Comparison of ENCODE assay signal across 9 mouse cellular contexts in genomic region chr3:79784362-79784736, GRCm38 (mm10). TPM values are rescaled to one million over a fixed set of nuclear protein-coding genes. Genes with fewer than 3 reads are reported as not detected.
DNase-seq lines count a peak whose midpoint lies in the region; ATAC-seq lines count a peak whose summit lies in the region.
"Had no signal": no experiment of that assay in that cellular context is flagged by ENCODE, and none has a peak within 500 bp of the region (broad histone marks: within the 10 kb centered on the region; RNA-seq: fewer than 3 reads in every experiment).

No protein-coding gene starts in this region.

- peak overlapping the region; percentile 51 for H3K4me3 ChIP-seq in heart, embryonic 10.5 days
- no peak overlapping the region for H3K4me3 ChIP-seq in hindbrain, embryonic 13.5 days
- no peak overlapping the region for H3K4me3 ChIP-seq in midbrain, embryonic 14.5 days (replicated peaks; ENCODE audit: low read depth, low read length)

- peak overlapping the region; percentile 83 for H3K27ac ChIP-seq in heart, embryonic 10.5 days
- H3K27ac ChIP-seq in hindbrain, embryonic 13.5 days: no peak overlapping the region
- no peak overlapping the region for H3K27ac ChIP-seq in midbrain, embryonic 14.5 days (replicated peaks; ENCODE audit: low read depth, low read length)

- 5% methylated on average over 11 of the region's 11 CpGs for WGBS in heart, embryonic 10.5 days
- WGBS in hindbrain, embryonic 13.5 days: 13% methylated on average over 11 of the region's 11 CpGs
- WGBS in midbrain, embryonic 14.5 days: 16% methylated on average over 11 of the region's 11 CpGs

- no peaks in the 10 kb centered on the region for H3K36me3 ChIP-seq in heart, embryonic 10.5 days
- no peaks in the 10 kb centered on the region for H3K36me3 ChIP-seq in hindbrain, embryonic 13.5 days
- H3K36me3 ChIP-seq in midbrain, embryonic 14.5 days (ENCODE audit: control insufficient read depth, insufficient read depth, low read length): no peaks in the 10 kb centered on the region

- H3K4me1 ChIP-seq in heart, embryonic 10.5 days: 0 out of 2 replicates have a peak, but pooled peaks cover 11% of the 10 kb centered on the region
- 0 out of 2 replicates have a peak, but pooled peaks cover 3% of the 10 kb centered on the region for H3K4me1 ChIP-seq in hindbrain, embryonic 13.5 days (replicated peaks)
- H3K4me1 ChIP-seq in midbrain, embryonic 14.5 days (ENCODE audit: control insufficient read depth, insufficient read depth, low read length): no peaks in the 10 kb centered on the region

- peak overlapping the region; percentile 29 for H3K4me2 ChIP-seq in hindbrain, embryonic 13.5 days
- H3K4me2 ChIP-seq in midbrain, embryonic 14.5 days (ENCODE audit: low read length): peak overlapping the region; percentile 10; the same call in 1 of the 2 replicates

- ATAC-seq in hindbrain, embryonic 13.5 days (ENCODE audit: low FRiP score): no peak
- ATAC-seq in midbrain, embryonic 14.5 days (ENCODE audit: low FRiP score, low TSS enrichment): no peak
- ATAC-seq in erythroblast, adult 5-6 weeks (replicated peaks; ENCODE audit: low FRiP score, poor library complexity, severe bottlenecking): no peak

- intact Hi-C loops in heart, postnatal 36 days (cut with DNase I): no loop called here

- no peak overlapping the region; the same call in 1 of the 2 replicates for H3K9ac ChIP-seq in hindbrain, embryonic 13.5 days
- no peak overlapping the region for H3K9ac ChIP-seq in midbrain, embryonic 14.5 days (replicated peaks; ENCODE audit: low read length)

- no peaks in the 10 kb centered on the region for H3K27me3 ChIP-seq in heart, embryonic 10.5 days (ENCODE audit: insufficient read depth, poor library complexity, severe bottlenecking)
- H3K27me3 ChIP-seq in hindbrain, embryonic 13.5 days: no peaks in the 10 kb centered on the region
- no peaks in the 10 kb centered on the region for H3K27me3 ChIP-seq in midbrain, embryonic 14.5 days (ENCODE audit: control insufficient read depth, insufficient read depth, low read length)

- DNase-seq in heart, embryonic 10.5 days (ENCODE audit: low spot score): no peak
- no peak for DNase-seq in heart, postnatal 36 days
- DNase-seq in WW6 (ENCODE audit: low read depth, low spot score): peak; percentile 26
- DNase-seq in midbrain, embryonic 14.5 days: peak; percentile 6
- no peak for DNase-seq in urinary bladder, postnatal 4 days (ENCODE audit: low spot score in 2 of 2)
- DNase-seq in cerebellum, adult 9-10 months: no peak
- DNase-seq: cerebellum, postnatal 25 days had no signal

- H3K9me3 ChIP-seq in heart, embryonic 10.5 days: no peaks in the 10 kb centered on the region
- H3K9me3 ChIP-seq in hindbrain, embryonic 13.5 days: no peaks in the 10 kb centered on the region
- H3K9me3 ChIP-seq in midbrain, embryonic 14.5 days (ENCODE audit: control insufficient read depth, low read length): no peaks in the 10 kb centered on the region

RNA-seq across cellular contexts. Expression of gene Rxfp1, which starts 46.7 kb away (rescaled TPM):
- polyA plus RNA-seq in heart, embryonic 10.5 days (2016; fragmentation: Nextera tagmentation; extraction: Ambion mirVana): 2.8 and 6.0 TPM in 2 replicates
- total RNA-seq in heart, postnatal 36 days (2021): 1 to 10 TPM; 1.4 to 2.1 TPM
- polyA plus RNA-seq in hindbrain, embryonic 13.5 days (2015; fragmentation: Nextera tagmentation; extraction: Ambion mirVana): 0.04 TPM in 2 replicates
- polyA plus RNA-seq in midbrain, embryonic 14.5 days (2014; fragmentation: Nextera tagmentation; extraction: Ambion mirVana): not detected in 2 replicates
- total RNA-seq in erythroblast, adult 5-6 weeks (2015; ENCODE audit: low replicate concordance): not detected in 2 replicates
- total RNA-seq in erythroblast, adult 5-6 weeks (2017; ENCODE audit: low replicate concordance): 0.28 TPM in 1 of 2 replicates, not detected in the other

Comparison
In these comparisons a context has a peak if more than half of its experiments do, and no peak if none do; other contexts are left out.
1. DNase-seq: peak in WW6 (single experiment) and midbrain, embryonic 14.5 days (single experiment); none in heart, embryonic 10.5 days (single experiment), heart, postnatal 36 days (0 of 2), urinary bladder, postnatal 4 days (0 of 2) and cerebellum, adult 9-10 months (single experiment).